Mouse (Mus musculus): Measurements from ENCODE around the gene Bub1b. TPM values are rescaled to one million over a fixed set of nuclear protein-coding genes. Genes with fewer than 3 reads are reported as not detected.
A peak's percentile ranks its signal among the peaks of the same experiment; 100 is the strongest.
"Not testable (repeated sequence)": the region's sequence is repeated elsewhere in the genome, so short reads cannot be mapped to it uniquely, and the experiment has no call there.

The Bub1b gene
- 111 and 112 TPM in 2 replicates for polyA plus RNA-seq (2014; fragmentation: Nextera tagmentation; extraction: Ambion mirVana)

GRCm38 (mm10) chr2:118597673-118598568, at the start of gene Bub1b:
Bub1b (plus strand) TSS chr2:118598211.
- peak within 1 kb of the TSS; percentile 49 for H3K4me3 ChIP-seq (ENCODE audit: low read depth, low read length)
- no peak within 1 kb of the TSS for H3K27ac ChIP-seq (ENCODE audit: low read depth, low read length)
- peak within 1 kb of the TSS; percentile 53 for H3K9ac ChIP-seq (ENCODE audit: low read length)
- H3K4me2 ChIP-seq (ENCODE audit: low read depth) = peak within 1 kb of the TSS; percentile 52
- H3K36me3 ChIP-seq (ENCODE audit: control insufficient read depth, insufficient read depth, low read length) = peaks cover 2% of the 10 kb centered on the region; the same call in 1 of the 2 replicates
- WGBS = 6% methylated on average over 41 of the region's 41 CpGs
- 0 out of 2 replicates have a peak, but pooled peaks cover 3% of the 10 kb centered on the region for H3K4me1 ChIP-seq (ENCODE audit: control insufficient read depth, insufficient read depth, low read length)
- no peaks in the 10 kb centered on the region for H3K27me3 ChIP-seq (ENCODE audit: control insufficient read depth, insufficient read depth, low read length)
- DNase-seq (ENCODE audit: low spot score) (peak; percentile 93), ATAC-seq (ENCODE audit: insufficient read depth, low FRiP score, low TSS enrichment) (peak; percentile 95)
- no peaks in the 10 kb centered on the region for H3K9me3 ChIP-seq (ENCODE audit: control insufficient read depth, low read length)

GRCm38 (mm10) chr2:118548421-118549221, 49.4 kb upstream of the Bub1b start:
- Histone ChIP-seq H3K4me2 (ENCODE audit: low read depth) (peak overlapping the region; percentile 95), H3K9ac (ENCODE audit: low read length) (peak overlapping the region; percentile 82), H3K27me3 (ENCODE audit: control insufficient read depth, insufficient read depth, low read length) (no peaks in the 10 kb centered on the region), H3K4me3 (ENCODE audit: low read depth, low read length) (peak overlapping the region; percentile 82), H3K27ac (ENCODE audit: low read depth, low read length) (peak overlapping the region; percentile 53), H3K4me1 (ENCODE audit: control insufficient read depth, insufficient read depth, low read length) (peaks cover 46% of the 10 kb centered on the region), H3K36me3 (ENCODE audit: control insufficient read depth, insufficient read depth, low read length) (no peaks in the 10 kb centered on the region), H3K9me3 (ENCODE audit: control insufficient read depth, low read length) (no peaks in the 10 kb centered on the region)
- peak; percentile 50 for DNase-seq (ENCODE audit: low spot score)
- ATAC-seq (ENCODE audit: insufficient read depth, low FRiP score, low TSS enrichment) = peak; percentile 3; the same call in 1 of the 2 replicates
- WGBS = under 1% methylated on average over 18 of the region's 18 CpGs

GRCm38 (mm10) chr2:118549507-118550473, 48.2 kb upstream of the Bub1b start, which contains the start of gene Bmf:
Bmf (minus strand) TSS chr2:118549687.
- 1% methylated on average over 45 of the region's 45 CpGs for WGBS
- Histone ChIP-seq H3K27me3 (ENCODE audit: control insufficient read depth, insufficient read depth, low read length) (no peaks in the 10 kb centered on the region), H3K36me3 (ENCODE audit: control insufficient read depth, insufficient read depth, low read length) (no peaks in the 10 kb centered on the region), H3K27ac (ENCODE audit: low read depth, low read length) (peak within 1 kb of the TSS; percentile 53), H3K4me3 (ENCODE audit: low read depth, low read length) (peak within 1 kb of the TSS; percentile 82), H3K4me1 (ENCODE audit: control insufficient read depth, insufficient read depth, low read length) (peaks cover 34% of the 10 kb centered on the region), H3K9me3 (ENCODE audit: control insufficient read depth, low read length) (no peaks in the 10 kb centered on the region), H3K9ac (ENCODE audit: low read length) (peak within 1 kb of the TSS; percentile 82), H3K4me2 (ENCODE audit: low read depth) (peak within 1 kb of the TSS; percentile 95)
- ATAC-seq (ENCODE audit: insufficient read depth, low FRiP score, low TSS enrichment) (peak; percentile 90), DNase-seq (ENCODE audit: low spot score) (peak; percentile 96)

GRCm38 (mm10) chr2:118551606-118552005, 46.4 kb upstream of the Bub1b start:
- H3K27me3 ChIP-seq (ENCODE audit: control insufficient read depth, insufficient read depth, low read length) = no peaks in the 10 kb centered on the region
- H3K36me3 ChIP-seq (ENCODE audit: control insufficient read depth, insufficient read depth, low read length) = no peaks in the 10 kb centered on the region
- peaks cover 20% of the 10 kb centered on the region for H3K4me1 ChIP-seq (ENCODE audit: control insufficient read depth, insufficient read depth, low read length)
- no peak overlapping the region for H3K4me2 ChIP-seq (ENCODE audit: low read depth)
- WGBS = 53% methylated on average over 2 of the region's 2 CpGs
- no peak for DNase-seq (ENCODE audit: low spot score)
- no peak for ATAC-seq (ENCODE audit: insufficient read depth, low FRiP score, low TSS enrichment)
- no peak overlapping the region for H3K27ac ChIP-seq (ENCODE audit: low read depth, low read length)
- no peaks in the 10 kb centered on the region for H3K9me3 ChIP-seq (ENCODE audit: control insufficient read depth, low read length)
- H3K4me3 ChIP-seq (ENCODE audit: low read depth, low read length) = no peak overlapping the region
- H3K9ac ChIP-seq (ENCODE audit: low read length) = no peak overlapping the region

DNA sequence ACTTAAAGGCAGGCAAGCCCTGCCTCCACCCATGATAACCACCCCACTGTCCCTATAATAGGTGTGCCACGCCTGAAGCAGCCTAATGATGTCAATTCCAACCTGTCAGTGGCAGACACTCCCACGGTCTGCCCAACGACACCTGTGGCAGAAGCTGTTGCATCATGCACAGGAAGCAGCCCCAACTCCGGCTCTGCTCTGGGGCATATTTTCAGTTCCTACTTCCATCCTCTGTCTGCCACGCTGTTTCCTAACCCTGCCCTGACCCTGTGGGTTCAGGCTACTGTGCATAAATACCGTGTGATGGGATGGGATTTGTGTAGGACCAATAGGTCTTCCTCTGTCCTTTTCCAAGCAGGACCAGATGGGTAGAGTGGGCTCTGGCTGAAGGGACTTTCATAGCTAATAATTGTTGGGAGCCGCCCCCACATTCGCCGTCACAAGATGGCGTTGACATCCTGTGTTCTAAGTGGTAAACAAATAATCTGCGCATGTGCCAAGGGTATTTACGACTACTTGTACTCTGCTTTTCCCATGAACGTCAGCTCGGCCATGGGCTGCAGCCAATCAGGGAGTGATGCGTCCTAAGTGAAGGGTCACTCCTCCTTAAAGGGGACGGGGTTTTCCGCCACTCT, 43.5 kb upstream of the Bub1b start:
- H3K4me1 ChIP-seq (ENCODE audit: control insufficient read depth, insufficient read depth, low read length); H3K27me3 ChIP-seq (ENCODE audit: control insufficient read depth, insufficient read depth, low read length); H3K9me3 ChIP-seq (ENCODE audit: control insufficient read depth, low read length); H3K36me3 ChIP-seq (ENCODE audit: control insufficient read depth, insufficient read depth, low read length); ATAC-seq (ENCODE audit: insufficient read depth, low FRiP score, low TSS enrichment): not testable (repeated sequence)
- Histone ChIP-seq H3K27ac (ENCODE audit: low read depth, low read length) (peak overlapping the region; percentile 63; the same call in 1 of the 2 replicates), H3K9ac (ENCODE audit: low read length) (peak overlapping the region; percentile 41; the same call in 1 of the 2 replicates), H3K4me3 (ENCODE audit: low read depth, low read length) (peak overlapping the region; percentile 35), H3K4me2 (ENCODE audit: low read depth) (peak overlapping the region; percentile 37)
- peak; percentile 14 for DNase-seq (ENCODE audit: low spot score)
- 61% methylated on average over 14 of the region's 17 CpGs for WGBS

DNA sequence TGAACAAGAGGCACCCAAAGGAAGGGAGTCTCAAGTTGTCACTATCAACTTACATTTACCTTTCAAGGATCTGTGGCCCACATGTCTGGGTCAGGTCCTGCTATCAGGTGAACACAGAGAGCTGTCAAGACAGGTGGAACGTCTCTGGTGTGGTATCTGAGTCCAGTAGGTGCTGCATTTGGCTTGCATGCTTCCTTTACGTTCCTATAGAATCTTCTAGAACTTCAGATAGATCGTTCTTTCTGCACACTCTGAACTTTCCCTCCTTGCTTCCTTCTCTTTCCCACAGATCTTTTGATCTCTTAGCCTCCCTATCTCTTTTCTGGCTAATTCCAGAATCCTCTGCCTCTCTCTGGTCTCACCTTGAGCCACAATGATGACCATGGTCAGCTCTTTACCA, 39.6 kb upstream of the Bub1b start:
- Histone ChIP-seq H3K4me2 (ENCODE audit: low read depth) (no peak overlapping the region), H3K36me3 (ENCODE audit: control insufficient read depth, insufficient read depth, low read length) (no peaks in the 10 kb centered on the region), H3K9ac (ENCODE audit: low read length) (no peak overlapping the region), H3K4me3 (ENCODE audit: low read depth, low read length) (no peak overlapping the region), H3K9me3 (ENCODE audit: control insufficient read depth, low read length) (no peaks in the 10 kb centered on the region), H3K27me3 (ENCODE audit: control insufficient read depth, insufficient read depth, low read length) (no peaks in the 10 kb centered on the region), H3K27ac (ENCODE audit: low read depth, low read length) (no peak overlapping the region), H3K4me1 (ENCODE audit: control insufficient read depth, insufficient read depth, low read length) (no peaks in the 10 kb centered on the region)
- ATAC-seq (ENCODE audit: insufficient read depth, low FRiP score, low TSS enrichment) (no peak), DNase-seq (ENCODE audit: low spot score) (no peak)
- 100% methylated on average over 3 of the region's 3 CpGs for WGBS

DNA sequence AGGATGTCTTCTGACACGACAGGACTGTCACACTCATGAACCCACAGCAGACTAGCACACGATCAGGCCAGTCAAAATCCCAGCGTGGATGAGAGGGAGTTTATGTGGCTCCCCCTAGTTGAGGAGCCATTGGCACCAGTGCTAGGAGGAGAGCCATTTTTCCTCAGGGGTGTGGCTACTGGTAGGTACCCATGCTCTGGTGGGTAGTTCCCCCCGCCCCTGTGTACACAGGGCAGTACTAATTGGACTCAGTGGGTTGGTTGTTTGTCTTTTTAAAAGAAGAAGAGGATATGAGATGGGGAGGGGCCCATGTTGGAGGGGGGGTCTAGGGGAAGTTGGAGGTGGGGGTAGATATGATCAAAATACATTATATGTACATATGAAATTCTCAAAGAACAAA, 36.0 kb upstream of the Bub1b start:
- no peak overlapping the region for H3K27ac ChIP-seq (ENCODE audit: low read depth, low read length)
- ATAC-seq (ENCODE audit: insufficient read depth, low FRiP score, low TSS enrichment) (no peak), DNase-seq (ENCODE audit: low spot score) (no peak)
- 88% methylated on average over 4 of the region's 4 CpGs for WGBS
- H3K4me1 ChIP-seq (ENCODE audit: control insufficient read depth, insufficient read depth, low read length) = no peaks in the 10 kb centered on the region
- no peak overlapping the region for H3K4me2 ChIP-seq (ENCODE audit: low read depth)
- no peak overlapping the region for H3K4me3 ChIP-seq (ENCODE audit: low read depth, low read length)
- H3K9me3 ChIP-seq (ENCODE audit: control insufficient read depth, low read length) = no peaks in the 10 kb centered on the region
- H3K27me3 ChIP-seq (ENCODE audit: control insufficient read depth, insufficient read depth, low read length) = no peaks in the 10 kb centered on the region
- no peak overlapping the region for H3K9ac ChIP-seq (ENCODE audit: low read length)
- H3K36me3 ChIP-seq (ENCODE audit: control insufficient read depth, insufficient read depth, low read length) = no peaks in the 10 kb centered on the region

Measured in neural tube, embryonic 11.5 days (tissue).